Mouse (Mus musculus) hindbrain, embryonic 13.5 days (tissue): Measurements from ENCODE around the gene Sept11. TPM values are rescaled to one million over a fixed set of nuclear protein-coding genes. Genes with fewer than 3 reads are reported as not detected.
A peak's percentile ranks its signal among the peaks of the same experiment; 100 is the strongest.

Experiments used
- ATAC-seq: fragments of 200-750 bp; cut with Nextera tagmentation; 2 replicates; pipeline ENCODE4 v1.8.0; 2017; ENCODE audit warnings: moderate TSS enrichment; ENCODE audit not compliant: low FRiP score
- H3K27ac ChIP-seq: fragments of 300-500 bp; sonication (generic); 2 replicates; pipeline ENCODE4 v1.5.1; 2015; ENCODE audit warnings: inconsistent platforms, mild to moderate bottlenecking, moderate library complexity
- H3K27me3 ChIP-seq: fragments of 300-500 bp; sonication (generic); 2 replicates; pipeline ENCODE4 v1.6.1; 2015; ENCODE audit warnings: mild to moderate bottlenecking, inconsistent platforms
- H3K36me3 ChIP-seq: fragments of 300-500 bp; sonication (generic); 2 replicates; pipeline ENCODE4 v1.6.1; 2015; ENCODE audit warnings: mild to moderate bottlenecking, inconsistent platforms
- H3K4me1 ChIP-seq: fragments of 300-500 bp; sonication (generic); replicated peaks from 2 replicates; pipeline ENCODE4 v1.6.1; 2015; ENCODE audit warnings: inconsistent platforms
- H3K4me2 ChIP-seq: fragments of 300-500 bp; sonication (generic); 2 replicates; pipeline ENCODE4 v1.6.1; 2015; ENCODE audit warnings: inconsistent platforms, mild to moderate bottlenecking, moderate library complexity
- H3K4me3 ChIP-seq: fragments of 300-500 bp; sonication (generic); 2 replicates; pipeline ENCODE4 v1.5.1; 2015; ENCODE audit warnings: mild to moderate bottlenecking, inconsistent platforms
- H3K9ac ChIP-seq: fragments of 300-500 bp; sonication (generic); 2 replicates; pipeline ENCODE4 v1.6.1; 2015; ENCODE audit warnings: mild to moderate bottlenecking, inconsistent platforms
- H3K9me3 ChIP-seq: fragments of 300-500 bp; sonication (generic); 2 replicates; pipeline ENCODE4 v1.6.1; 2016; ENCODE audit warnings: inconsistent platforms
- WGBS: fragments of 180-500 bp; shearing (Covaris S2); methylation state at CpG from one replicate; pipeline ENCODE4 v1.1.7; 2015; 5-methylcytosine and 5-hydroxymethylcytosine counted together
- polyA plus RNA-seq: library from polyadenylated mRNA; unstranded; fragments of >200 nt; fragmentation: Nextera tagmentation; extraction: Ambion mirVana; gene quantifications from 2 replicates; pipeline ENCODE4 v1.2.1, GENCODE M21; 2015

Gene Sept11
- polyA plus RNA-seq, 1 experiment from 2014 or later = 165 TPM

DNA sequence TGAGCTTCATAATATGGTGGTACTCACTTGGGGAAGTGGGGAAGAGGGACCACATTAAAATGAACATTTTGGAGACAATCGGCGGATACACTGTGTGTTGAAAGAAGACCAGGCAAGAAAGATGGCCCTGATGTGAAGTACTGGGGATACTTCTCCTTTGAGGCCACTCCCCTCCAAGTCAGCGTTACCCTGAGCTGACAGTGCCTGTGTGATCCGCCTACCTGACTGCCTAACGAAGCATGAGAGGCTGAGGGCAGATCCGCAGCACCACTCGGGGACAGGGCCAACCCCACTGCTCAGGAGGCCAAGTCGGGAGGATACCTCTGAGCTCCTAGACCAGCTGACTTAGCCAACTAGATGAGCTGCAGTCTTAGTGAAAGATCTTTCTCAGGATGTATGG lies 24.4 kb downstream of the Sept11 start:
- no peak overlapping the region for H3K27ac ChIP-seq
- no peak overlapping the region for H3K4me2 ChIP-seq
- no peak for ATAC-seq
- no peaks in the 10 kb centered on the region; the same call in 1 of the 2 replicates for H3K36me3 ChIP-seq
- no peak overlapping the region for H3K9ac ChIP-seq
- H3K4me3 ChIP-seq = no peak overlapping the region
- H3K9me3 ChIP-seq = no peaks in the 10 kb centered on the region
- peaks cover 25% of the 10 kb centered on the region for H3K4me1 ChIP-seq
- H3K27me3 ChIP-seq = no peaks in the 10 kb centered on the region
- 82% methylated on average over 8 of the region's 8 CpGs for WGBS

- H3K36me3 ChIP-seq = no peaks in the 10 kb centered on the region; the same call in 1 of the 2 replicates
- WGBS = 84% methylated on average over 8 of the region's 8 CpGs
Observed at GRCm38 (mm10) chr5:93121660-93122059, 28.4 kb downstream of the Sept11 start.

GRCm38 (mm10) chr5:93124031-93124826 lies 31.0 kb downstream of the Sept11 start:
- Histone ChIP-seq H3K9me3 (no peaks in the 10 kb centered on the region), H3K9ac (no peak overlapping the region), H3K4me2 (no peak overlapping the region), H3K4me1 (peaks cover 54% of the 10 kb centered on the region), H3K27ac (peak overlapping the region; percentile 62; the same call in 1 of the 2 replicates), H3K27me3 (no peaks in the 10 kb centered on the region), H3K36me3 (no peaks in the 10 kb centered on the region), H3K4me3 (no peak overlapping the region)
- WGBS = 52% methylated on average over 9 of the region's 9 CpGs
- no peak for ATAC-seq

More at GRCm38 (mm10) chr5:93121660-93122059, 28.4 kb downstream of the Sept11 start:
- no peak overlapping the region for H3K9ac ChIP-seq
- H3K9me3 ChIP-seq = no peaks in the 10 kb centered on the region
- H3K27ac ChIP-seq = no peak overlapping the region
- no peak overlapping the region for H3K4me3 ChIP-seq
- H3K27me3 ChIP-seq = no peaks in the 10 kb centered on the region
- no peak for ATAC-seq
- peaks cover 31% of the 10 kb centered on the region for H3K4me1 ChIP-seq
- no peak overlapping the region for H3K4me2 ChIP-seq

DNA sequence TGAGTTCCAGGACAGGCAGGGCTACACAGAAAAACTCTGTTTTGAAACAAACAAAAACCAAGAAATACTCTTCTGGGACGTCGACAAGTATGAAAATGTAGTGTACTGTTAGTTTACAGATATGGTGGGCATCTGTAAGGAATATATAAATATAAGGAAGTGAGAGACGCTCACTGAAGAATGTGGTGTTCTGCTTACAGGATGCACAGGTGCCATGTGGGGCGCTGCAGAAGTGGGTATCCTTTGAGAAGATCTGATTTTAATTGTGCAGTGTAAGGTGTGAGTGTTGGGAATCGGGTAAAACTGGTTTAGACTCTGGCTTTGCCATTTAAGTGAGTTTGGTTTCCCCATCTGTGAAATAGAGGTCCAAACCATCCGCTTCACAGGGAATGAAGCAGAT lies 32.1 kb downstream of the Sept11 start:
- no peaks in the 10 kb centered on the region for H3K9me3 ChIP-seq
- no peak overlapping the region for H3K4me2 ChIP-seq
- WGBS = 92% methylated on average over 6 of the region's 6 CpGs
- ATAC-seq = no peak
- no peak overlapping the region for H3K9ac ChIP-seq
- H3K4me3 ChIP-seq = no peak overlapping the region
- no peaks in the 10 kb centered on the region for H3K27me3 ChIP-seq
- peak overlapping the region; percentile 80 for H3K27ac ChIP-seq
- no peaks in the 10 kb centered on the region for H3K36me3 ChIP-seq
- H3K4me1 ChIP-seq = peaks cover 65% of the 10 kb centered on the region

DNA sequence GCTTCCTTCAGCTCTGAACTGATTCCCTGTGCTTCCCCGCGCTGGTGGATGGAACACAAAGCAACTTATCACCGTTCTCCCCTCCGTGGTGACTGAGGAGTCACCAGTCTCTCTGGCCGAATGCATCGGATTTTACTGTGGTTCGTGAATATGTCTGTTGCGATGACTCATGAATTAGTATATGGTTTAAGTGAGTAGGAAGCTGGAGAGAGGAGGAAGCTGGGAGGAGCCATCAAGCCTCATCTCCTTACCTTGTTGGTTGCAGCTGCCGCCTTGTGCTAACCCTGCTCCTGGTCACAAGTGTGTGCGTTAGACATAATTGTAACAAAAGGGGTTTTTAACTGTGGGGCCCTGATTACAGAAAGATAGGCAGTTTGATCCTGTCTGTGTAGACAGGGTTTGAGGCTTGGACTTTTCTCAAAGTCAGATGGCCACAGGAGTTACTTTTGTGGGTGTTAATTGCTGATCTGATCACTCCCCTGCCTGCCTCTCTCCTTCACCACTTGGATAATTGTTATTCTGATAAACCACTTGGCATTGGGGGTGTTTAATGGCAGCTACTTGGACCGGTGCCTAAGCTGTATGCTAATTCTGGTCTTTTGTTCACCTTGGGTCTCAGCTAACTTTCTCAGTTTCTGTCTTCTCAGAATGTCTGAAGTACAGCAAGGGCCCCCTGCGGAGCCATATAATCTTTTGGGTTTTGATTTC lies 33.1 kb downstream of the Sept11 start:
- 38% methylated on average over 12 of the region's 12 CpGs for WGBS
- H3K27me3 ChIP-seq = no peaks in the 10 kb centered on the region

DNA sequence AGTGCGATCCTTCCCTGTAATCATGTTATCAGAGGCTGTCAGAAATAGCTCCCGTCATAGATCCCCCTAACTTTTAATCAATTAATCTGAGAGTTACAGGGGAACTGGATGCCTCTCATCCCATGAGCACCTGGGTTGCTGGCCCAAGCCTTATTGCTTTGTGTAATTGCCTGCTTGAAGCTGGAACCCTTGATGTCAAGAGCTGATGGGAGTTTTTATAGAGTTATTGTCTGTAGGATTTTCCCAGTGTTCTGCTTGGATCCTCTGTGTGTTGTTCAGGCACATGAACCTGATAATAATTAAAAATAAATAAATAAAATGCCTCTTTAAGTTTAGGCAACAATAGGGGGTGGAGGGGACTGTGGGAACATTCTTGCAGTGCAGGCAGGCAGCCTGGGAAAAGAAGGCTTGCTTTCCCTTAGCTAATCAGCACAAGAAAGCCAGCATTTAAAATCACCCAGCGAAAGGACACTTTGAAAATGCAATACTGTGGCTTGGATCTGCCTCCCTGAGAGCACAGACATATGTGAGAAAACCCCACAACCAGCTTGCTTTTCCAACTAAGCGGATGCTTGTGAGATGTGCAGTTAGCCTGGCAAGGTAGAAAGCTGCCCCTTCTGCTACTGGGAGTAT lies 33.8 kb downstream of the Sept11 start:
- ATAC-seq = no peak

More for the DNA sequence above, 33.1 kb downstream of the Sept11 start:
- Histone ChIP-seq H3K9me3 (no peaks in the 10 kb centered on the region), H3K9ac (no peak overlapping the region), H3K4me3 (no peak overlapping the region), H3K4me2 (0 out of 2 replicates have a peak overlapping the region, but pooled peaks have one; percentile 4), H3K4me1 (peaks cover 70% of the 10 kb centered on the region), H3K27ac (peak overlapping the region; percentile 80), H3K36me3 (no peaks in the 10 kb centered on the region)
- no peak for ATAC-seq

GRCm38 (mm10) chr5:93127722-93128121 lies 34.5 kb downstream of the Sept11 start:
- 0 out of 2 replicates have a peak, but pooled peaks have one; percentile 26 for ATAC-seq
- peaks cover 81% of the 10 kb centered on the region for H3K4me1 ChIP-seq
- WGBS = 21% methylated on average over 3 of the region's 3 CpGs

More for the DNA sequence above, 33.8 kb downstream of the Sept11 start:
- Histone ChIP-seq H3K4me1 (peaks cover 76% of the 10 kb centered on the region), H3K27me3 (no peaks in the 10 kb centered on the region), H3K9me3 (no peaks in the 10 kb centered on the region), H3K9ac (no peak overlapping the region), H3K36me3 (no peaks in the 10 kb centered on the region), H3K4me3 (no peak overlapping the region), H3K4me2 (0 out of 2 replicates have a peak overlapping the region, but pooled peaks have one; percentile 4), H3K27ac (peak overlapping the region; percentile 80)
- WGBS = 21% methylated on average over 4 of the region's 4 CpGs

GRCm38 (mm10) chr5:93128765-93129164 lies 35.5 kb downstream of the Sept11 start:
- H3K4me1 ChIP-seq = peaks cover 86% of the 10 kb centered on the region
- H3K27ac ChIP-seq = peak overlapping the region; percentile 80
- H3K9me3 ChIP-seq = no peaks in the 10 kb centered on the region
- 80% methylated on average over 3 of the region's 3 CpGs for WGBS
- no peak overlapping the region for H3K4me2 ChIP-seq
- H3K27me3 ChIP-seq = no peaks in the 10 kb centered on the region
- no peaks in the 10 kb centered on the region for H3K36me3 ChIP-seq
- H3K9ac ChIP-seq = no peak overlapping the region
- ATAC-seq = no peak
- H3K4me3 ChIP-seq = no peak overlapping the region

More at GRCm38 (mm10) chr5:93127722-93128121, 34.5 kb downstream of the Sept11 start:
- H3K4me3 ChIP-seq = no peak overlapping the region
- no peaks in the 10 kb centered on the region for H3K27me3 ChIP-seq
- no peak overlapping the region for H3K9ac ChIP-seq
- no peaks in the 10 kb centered on the region for H3K36me3 ChIP-seq
- H3K27ac ChIP-seq = peak overlapping the region; percentile 80
- H3K4me2 ChIP-seq = no peak overlapping the region
- H3K9me3 ChIP-seq = no peaks in the 10 kb centered on the region

GRCm38 (mm10) chr5:93129953-93130352 lies 36.7 kb downstream of the Sept11 start:
- H3K4me2 ChIP-seq = no peak overlapping the region
- no peak overlapping the region for H3K4me3 ChIP-seq
- peaks cover 85% of the 10 kb centered on the region for H3K4me1 ChIP-seq
- H3K9me3 ChIP-seq = no peaks in the 10 kb centered on the region
- peak overlapping the region; percentile 30; the same call in 1 of the 2 replicates for H3K27ac ChIP-seq
- H3K36me3 ChIP-seq = no peaks in the 10 kb centered on the region
- no peaks in the 10 kb centered on the region for H3K27me3 ChIP-seq
- no peak overlapping the region for H3K9ac ChIP-seq
- WGBS = 23% methylated on average over 4 of the region's 4 CpGs
- ATAC-seq = no peak

- Histone ChIP-seq H3K9ac (no peak overlapping the region), H3K4me1 (peaks cover 78% of the 10 kb centered on the region), H3K27me3 (no peaks in the 10 kb centered on the region), H3K4me2 (no peak overlapping the region), H3K36me3 (no peaks in the 10 kb centered on the region), H3K9me3 (no peaks in the 10 kb centered on the region), H3K27ac (no peak overlapping the region; the same call in 1 of the 2 replicates), H3K4me3 (no peak overlapping the region)
- ATAC-seq = no peak
- WGBS = 51% methylated on average over 4 of the region's 4 CpGs
Observed at GRCm38 (mm10) chr5:93131401-93131800, 38.2 kb downstream of the Sept11 start.

DNA sequence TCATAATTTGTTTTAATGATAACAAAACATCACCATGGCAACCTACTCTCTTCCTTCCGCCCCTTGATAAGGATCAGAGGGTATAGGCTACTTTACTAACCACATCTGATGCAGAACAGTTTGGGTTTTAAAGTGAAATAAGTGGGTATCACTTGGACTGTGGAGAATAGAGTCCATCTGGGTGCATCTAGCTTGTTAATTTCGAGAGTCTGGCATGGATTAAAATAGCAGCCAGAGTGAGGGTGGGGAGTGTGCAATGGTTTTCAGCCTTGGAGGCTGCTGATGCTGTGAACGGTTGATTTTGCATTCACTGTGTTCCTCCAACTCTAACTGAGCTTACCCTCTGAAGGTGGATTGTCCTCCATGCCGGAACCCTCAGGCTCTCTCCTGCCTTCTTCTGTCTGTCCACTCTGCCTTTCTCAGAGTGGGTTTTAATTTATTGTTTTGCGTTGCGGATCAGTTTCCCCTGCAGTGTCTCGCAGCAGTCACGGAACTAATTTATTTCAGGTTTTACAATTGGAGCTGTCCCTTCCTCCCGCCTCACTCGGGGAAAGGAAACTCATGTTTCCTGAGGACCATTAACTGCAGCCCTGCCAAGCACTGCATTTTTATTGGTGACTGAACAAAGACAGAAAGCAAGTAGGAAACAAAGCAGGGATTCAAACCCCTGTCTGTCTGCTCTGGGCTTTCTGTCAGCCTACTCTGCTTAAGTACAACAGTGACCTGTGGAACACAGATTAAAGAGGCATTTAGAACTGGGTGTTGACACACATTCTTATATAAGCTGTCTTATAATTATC lies 40.4 kb downstream of the Sept11 start:
- H3K27me3 ChIP-seq = no peaks in the 10 kb centered on the region
- ATAC-seq = peak; percentile 21; the same call in 1 of the 2 replicates
- peak overlapping the region; percentile 65 for H3K27ac ChIP-seq
- no peak overlapping the region for H3K4me3 ChIP-seq
- H3K9me3 ChIP-seq = no peaks in the 10 kb centered on the region
- H3K36me3 ChIP-seq = no peaks in the 10 kb centered on the region
- peak overlapping the region; percentile 23 for H3K4me2 ChIP-seq
- H3K9ac ChIP-seq = no peak overlapping the region
- 16% methylated on average over 10 of the region's 10 CpGs for WGBS
- peaks cover 62% of the 10 kb centered on the region for H3K4me1 ChIP-seq
